Mouse (Mus musculus) C2C12 (cell line): ENCODE results near the gene Pdzd2.

Experiments
- CTCF ChIP-seq: IDR thresholded peaks from one replicate; pipeline ENCODE4 v1.5.1; 2011; ENCODE audit not compliant: control insufficient read depth, insufficient read depth, insufficient read length
- MAX ChIP-seq: IDR thresholded peaks from one replicate; pipeline ENCODE4 v1.6.1; 2011; ENCODE audit warnings: mild to moderate bottlenecking, control low read depth
- USF1 ChIP-seq: IDR thresholded peaks from one replicate; pipeline ENCODE4 v1.6.1; 2011; ENCODE audit warnings: low read depth, mild to moderate bottlenecking, control low read depth, moderate library complexity

- TF ChIP-seq USF1 (no peak), CTCF (no peak), MAX (no peak)
Measured at GRCm38 (mm10) chr15:12518370-12518973, 221.3 kb downstream of the Pdzd2 start.
